Mouse (Mus musculus) induced T-regulatory cell, adult 2 months (primary cell): ENCODE measurements at regions not wholly inside any gene's neighbourhood (a gene's known extent, or its start where the extent isn't known, plus 50 kb on each side); places are given as distances from the start of the nearest gene placed in this dataset.

Experiments used
- DNase-seq: peaks from one replicate; pipeline ENCODE4 v3.0.0-alpha.2; 2012; ENCODE audit warnings: low read depth

DNA sequence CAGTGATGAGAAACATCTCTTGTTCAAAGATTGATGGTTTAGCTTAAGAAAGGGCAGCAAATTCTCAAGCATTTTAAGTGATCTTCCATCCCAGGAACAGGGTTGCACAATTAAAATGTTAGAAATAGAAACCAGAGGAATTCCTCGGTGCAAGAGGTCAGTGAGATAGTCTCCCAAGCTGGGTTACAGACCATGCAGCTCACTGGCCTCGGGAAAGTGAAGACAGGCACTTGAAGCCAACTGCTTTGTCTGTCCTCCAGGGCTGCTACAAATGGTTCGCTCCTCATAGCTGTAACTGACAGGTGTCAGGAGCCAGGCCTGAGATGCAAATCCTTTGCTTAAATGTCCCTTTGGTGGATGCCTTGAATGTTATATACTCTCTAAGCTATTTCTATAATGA is 306.2 kb upstream of the Jag1 start:
- no peak for DNase-seq

- DNase-seq, result no peak
Measured at GRCm38 (mm10) chr2:137419678-137420077, 303.2 kb upstream of the Jag1 start.

GRCm38 (mm10) chr2:137417691-137418090 is 301.2 kb upstream of the Jag1 start:
- DNase-seq, result no peak

DNA sequence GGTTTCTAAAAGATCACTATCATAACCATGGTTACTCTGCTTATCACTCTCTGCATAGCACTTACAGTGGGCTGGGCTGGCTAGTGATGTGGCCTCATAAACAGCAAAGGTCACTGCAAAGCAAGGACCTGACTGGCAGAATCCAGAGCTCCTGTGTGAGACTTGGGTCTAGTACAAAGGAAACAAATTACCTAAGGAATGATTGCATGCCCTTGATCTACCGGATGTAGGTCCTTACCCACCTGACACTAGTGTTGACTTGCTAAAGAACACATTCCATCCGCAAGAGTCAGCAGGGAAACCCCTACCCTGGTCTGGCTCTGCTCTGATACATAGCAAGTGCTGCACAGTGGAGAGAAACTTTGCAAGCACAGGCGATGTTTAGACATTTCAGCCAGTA is 297.0 kb upstream of the Jag1 start:
- no peak for DNase-seq

- DNase-seq, result no peak
Measured at GRCm38 (mm10) chr2:137409611-137410010, 293.2 kb upstream of the Jag1 start.

DNA sequence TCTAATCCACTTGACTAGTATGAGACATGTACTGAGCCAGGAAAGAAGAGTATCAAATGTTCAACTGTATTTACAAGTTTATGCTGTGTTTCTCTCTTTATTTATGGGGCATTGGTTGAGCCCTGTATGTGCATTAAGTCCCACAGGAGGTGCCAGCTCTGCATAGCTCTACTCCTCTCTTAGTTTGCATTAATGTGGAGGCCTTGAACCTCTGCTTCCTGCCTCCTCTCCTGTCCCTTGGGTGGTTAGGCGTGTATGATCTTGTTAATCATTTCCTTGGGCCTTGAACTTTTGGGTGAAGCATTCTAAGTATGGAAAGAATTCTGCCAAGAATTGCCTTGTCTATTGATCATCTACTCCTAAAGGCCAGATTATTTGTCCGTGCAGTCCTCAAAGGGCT is 291.9 kb upstream of the Jag1 start:
- DNase-seq, result no peak

DNA sequence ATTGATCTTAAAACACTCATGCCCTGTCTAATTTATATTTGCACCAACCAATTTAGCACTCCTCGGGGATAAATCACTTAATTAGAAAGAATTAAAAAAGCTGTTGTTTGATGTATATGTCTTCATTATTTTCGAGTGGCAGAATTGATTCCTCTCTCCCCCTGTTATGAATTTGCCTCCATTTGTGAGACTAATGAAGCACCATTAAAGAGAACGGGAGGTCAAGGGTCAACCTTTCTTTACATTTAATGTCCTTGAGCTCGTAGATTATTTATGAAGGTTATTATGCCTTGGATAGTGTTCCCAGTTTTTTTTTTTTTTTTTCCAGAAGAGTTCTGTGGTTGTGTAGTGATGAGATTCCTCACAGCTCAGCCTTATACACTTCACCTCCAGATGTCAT is 277.0 kb upstream of the Jag1 start:
- DNase-seq, result no peak

DNA sequence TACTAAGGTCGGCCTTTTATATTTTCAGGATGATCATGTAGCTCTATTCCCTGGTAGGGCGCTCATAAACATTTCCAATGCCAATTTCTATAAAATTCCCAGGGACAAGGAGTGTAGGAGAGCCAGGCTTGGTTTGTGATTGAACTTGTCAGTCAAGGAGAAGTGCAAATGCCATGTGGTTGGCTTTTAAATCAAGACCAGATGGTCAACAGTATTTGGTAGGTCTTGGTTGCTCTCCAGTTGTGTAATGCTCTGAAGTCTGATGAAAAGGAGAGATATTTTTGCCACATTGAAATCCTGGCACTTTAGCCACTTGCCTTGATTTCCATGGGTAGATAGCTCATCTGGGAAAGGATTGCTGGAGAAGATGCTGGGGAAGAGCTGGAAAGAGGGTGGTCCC is 263.4 kb upstream of the Jag1 start:
- no peak for DNase-seq

DNA sequence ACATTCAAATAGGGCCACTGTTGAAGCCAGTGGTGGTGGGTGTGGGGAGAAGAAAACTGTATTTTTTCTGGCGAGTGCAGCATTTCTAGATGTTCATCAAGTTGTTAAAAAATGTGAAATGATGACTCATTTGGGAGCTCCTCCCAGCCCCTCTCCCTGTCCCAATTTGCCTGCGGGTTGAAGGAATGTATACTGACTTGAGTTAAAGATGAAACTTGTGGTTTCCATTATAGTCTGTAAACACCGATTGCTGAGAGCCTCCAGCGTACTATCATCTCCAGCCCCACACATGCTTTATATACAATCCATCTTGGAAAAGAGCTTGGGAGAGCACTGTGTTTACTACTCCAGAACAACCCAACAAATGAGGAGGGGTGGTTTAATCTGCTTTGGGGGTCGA is 258.9 kb upstream of the Jag1 start:
- no peak for DNase-seq

DNA sequence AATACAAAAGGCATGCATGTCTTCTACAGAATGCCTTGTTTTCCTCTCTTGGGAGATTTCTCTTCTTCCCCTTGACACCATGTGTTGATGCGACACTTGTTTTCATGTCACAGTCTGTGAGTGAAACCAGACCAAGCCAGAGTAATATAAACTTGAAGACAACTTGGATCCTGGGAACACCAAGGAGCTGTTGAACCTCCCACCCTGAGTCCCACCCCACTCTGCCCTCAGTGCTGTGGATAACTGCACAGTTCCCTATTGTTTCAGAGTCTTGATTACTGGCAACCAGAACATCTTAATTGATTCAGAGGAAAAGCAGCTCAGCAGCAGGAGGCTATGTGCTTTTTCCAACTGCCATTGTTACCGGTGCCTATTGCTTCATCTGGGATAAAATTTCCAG is 254.6 kb upstream of the Jag1 start:
- DNase-seq, result no peak

DNA sequence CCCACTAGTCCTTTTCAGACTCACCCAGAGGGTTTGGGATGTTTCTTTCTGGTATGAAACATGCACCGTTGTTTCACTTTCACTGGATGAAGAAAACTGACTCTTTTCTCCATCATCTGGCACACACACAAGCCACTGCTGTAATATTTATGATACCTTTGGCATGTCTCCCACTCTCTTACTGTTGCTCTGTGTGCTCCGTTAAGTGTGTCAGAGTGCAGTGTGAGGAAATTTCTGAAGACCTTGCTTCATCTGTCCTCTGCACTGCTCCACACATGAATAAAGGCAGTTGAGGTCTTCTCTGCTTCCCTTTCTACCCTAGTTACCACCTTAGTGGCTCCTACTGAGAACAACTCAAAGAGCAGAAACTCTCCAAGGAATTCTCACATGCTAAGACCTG is 246.6 kb upstream of the Jag1 start:
- no peak for DNase-seq

DNA sequence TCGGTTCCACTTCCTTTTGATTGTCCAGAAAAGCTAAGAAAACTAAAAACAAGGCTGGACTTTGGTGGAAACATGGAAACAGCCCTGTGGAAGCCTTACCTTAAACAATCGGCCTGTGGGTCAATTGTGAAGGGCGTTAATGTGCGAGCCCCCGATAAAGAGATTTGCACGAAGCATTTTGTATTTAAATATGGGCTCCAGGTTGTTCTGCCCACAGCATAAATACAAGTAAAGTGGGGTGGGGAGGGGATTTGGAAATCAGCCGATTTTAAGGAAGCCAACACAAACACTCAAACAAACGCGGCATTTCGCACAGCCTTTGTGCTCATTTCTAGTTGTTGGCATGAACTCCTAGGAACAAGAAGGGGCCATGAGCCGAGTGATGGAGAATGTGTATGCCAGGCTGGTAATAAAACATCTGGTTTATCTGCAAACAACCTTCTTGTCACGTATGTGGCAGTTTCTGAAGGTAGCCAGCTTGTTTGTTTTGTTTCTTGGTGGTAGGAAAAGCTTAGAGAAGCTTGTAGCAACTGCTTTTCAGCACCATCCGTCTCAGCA is 240.8 kb upstream of the Jag1 start:
- DNase-seq, result no peak

DNA sequence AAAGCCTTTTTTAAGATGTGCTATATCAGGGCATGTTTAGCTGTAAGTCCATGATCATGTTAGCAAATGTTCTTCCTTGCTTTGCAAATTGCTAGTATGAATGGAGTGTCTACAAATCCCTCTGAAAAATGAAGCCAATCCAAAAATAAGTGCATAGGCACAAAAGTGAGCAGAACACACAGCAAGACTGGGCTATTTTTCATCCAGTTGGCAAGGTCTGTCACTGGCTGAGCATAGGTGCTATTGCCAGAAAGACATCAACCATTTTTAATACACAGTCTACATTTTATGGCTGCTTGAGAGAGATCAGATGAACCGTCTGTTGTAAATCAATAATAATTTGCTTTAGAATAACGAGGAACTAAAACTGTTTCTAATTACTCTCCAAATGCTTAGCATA is 227.3 kb upstream of the Jag1 start:
- DNase-seq, result no peak

DNA sequence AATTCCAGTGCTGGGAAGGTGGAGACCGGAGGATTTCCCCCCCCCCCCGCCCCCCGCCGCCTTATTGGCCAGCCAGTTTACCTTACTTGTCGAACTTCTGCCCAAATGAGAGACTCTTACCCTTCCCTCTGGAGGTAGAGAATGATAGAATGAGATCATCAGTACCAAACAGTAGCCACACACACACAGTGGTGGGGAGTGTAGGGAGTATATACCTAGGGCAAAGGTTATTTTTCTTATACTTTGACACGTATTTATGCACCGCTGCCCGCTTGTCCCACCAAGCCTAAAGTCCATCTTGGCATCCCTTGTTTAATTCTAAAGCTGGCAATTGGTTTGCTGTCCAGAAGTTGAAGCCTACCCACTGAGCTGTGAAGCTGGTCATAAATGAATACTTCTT is 213.6 kb upstream of the Jag1 start:
- no peak for DNase-seq

DNA sequence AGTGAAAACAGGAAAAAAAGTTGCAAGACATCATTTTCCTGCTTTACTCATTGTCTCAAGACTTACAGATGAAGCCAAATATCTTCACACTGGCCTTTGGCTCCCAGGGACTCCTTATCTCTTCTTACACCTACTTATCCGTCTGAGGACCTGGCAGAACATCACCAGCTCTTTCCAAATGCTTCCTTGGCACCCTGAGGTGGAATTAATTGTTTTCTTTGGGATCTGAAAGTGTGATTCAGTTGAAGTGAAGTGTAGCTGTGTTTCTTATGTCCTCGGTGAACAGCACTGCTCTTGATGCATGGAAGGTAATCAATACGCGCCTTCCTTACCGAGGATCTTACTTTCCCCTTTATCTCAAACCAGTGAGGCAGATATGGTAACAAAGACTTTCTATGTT is 207.0 kb upstream of the Jag1 start:
- DNase-seq, result no peak

DNA sequence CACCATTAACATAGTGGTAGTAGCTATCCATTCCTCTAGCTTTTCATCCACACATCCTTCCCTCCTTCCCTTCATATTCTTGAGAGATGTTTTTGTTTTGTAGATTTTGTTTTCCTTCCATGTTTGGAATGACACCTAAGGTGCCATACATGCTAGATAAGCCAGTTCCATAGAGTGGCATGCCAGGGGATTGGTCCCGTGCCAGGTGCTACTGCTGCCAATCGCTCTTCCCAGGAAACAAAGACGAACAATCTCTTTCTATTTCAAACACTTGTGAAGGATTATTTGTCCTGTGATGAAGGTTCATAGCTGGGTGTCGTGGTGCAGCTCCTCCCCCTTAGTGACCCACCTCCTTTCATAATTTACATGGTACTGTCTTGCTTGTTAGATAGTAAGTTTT is 194.1 kb upstream of the Jag1 start:
- DNase-seq, result no peak

DNA sequence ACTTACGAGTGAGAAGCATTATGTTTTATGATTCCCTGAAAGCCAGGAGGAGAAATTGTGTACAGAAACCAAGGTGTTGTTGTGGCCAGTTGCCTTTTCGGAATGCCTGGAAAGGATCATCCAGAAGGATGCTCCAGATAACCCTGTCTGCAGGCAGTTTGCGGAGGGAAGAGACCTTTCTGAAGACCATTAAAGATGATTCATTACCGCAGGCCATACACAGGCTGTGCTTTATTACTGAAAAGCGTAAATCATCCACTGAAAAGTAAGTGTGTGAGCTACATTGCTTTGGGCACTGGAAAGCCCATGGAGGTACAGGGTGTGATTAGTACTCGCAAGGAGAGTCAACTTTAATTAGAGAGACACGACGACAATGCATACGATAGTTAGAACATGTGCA is 191.7 kb upstream of the Jag1 start:
- no peak for DNase-seq

DNA sequence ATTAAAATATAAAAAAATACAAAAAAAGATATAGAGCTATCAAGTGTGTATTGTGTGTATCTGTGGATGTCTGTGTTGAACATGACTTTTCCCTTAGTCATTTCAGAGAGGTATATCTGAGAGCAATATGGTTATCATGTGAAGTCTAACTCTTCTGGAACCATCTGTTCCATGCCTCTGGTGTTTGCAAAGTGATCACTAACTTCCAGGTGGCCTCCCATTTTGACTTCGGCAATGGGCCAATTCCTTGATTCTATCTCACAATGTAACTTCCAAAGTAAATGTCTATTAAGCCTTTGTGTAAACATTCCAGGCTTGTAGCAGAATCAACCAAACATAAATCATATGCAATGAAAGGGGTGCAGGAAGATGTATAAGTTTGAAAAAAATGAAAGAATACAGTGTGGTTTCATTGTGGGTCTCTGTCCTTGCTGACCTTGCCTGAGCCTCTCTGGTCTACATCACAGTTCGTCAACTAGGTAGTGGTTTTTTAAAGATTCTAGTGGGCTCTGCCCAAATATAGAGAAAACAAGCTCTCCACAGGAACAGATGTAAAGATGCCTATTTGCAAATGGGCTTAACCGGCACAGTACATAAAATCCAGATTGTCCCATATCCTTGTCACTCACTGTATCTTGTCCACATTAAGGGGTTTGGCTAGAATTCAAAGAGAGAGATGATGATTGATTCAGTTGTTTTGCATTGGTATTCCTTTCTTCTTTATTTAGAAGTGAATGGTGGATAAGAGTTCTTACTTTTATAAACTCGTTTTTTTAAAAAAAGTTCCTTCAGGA is 185.2 kb upstream of the Jag1 start:
- no peak for DNase-seq

- no peak for DNase-seq
Measured at GRCm38 (mm10) chr2:137289231-137289630, 172.8 kb upstream of the Jag1 start.

GRCm38 (mm10) chr2:137271575-137272180 is 155.2 kb upstream of the Jag1 start:
- no peak for DNase-seq

DNA sequence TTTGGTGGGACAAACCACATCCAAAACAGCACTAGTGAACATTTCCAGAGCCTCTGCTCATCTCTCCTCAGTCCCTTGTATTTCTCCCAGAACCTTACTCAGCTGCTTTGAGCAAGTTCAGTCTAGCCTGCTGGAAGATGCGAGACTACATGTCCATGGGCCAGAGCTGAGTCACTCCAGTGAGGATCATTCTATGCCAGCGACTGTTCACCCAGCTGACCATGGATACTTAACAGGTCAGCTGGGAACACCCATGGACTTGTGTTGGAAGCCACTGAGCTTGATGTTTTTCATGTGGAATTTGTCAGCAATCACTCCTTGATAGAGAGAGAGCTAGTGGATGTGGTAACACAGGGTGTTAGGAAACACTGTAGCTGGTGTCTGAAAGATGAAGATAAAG is 146.5 kb upstream of the Jag1 start:
- no peak for DNase-seq

- no peak for DNase-seq
Measured at GRCm38 (mm10) chr2:137257847-137258515, 141.5 kb upstream of the Jag1 start.

GRCm38 (mm10) chr2:137247931-137248330 is 131.5 kb upstream of the Jag1 start:
- no peak for DNase-seq
